Mouse (Mus musculus) embryo, embryonic 10 days (tissue): ENCODE measurements around the gene Hus1.

Experiments used
- DNase-seq: peaks from one replicate; pipeline ENCODE4 v3.0.0-alpha.2; 2015; ENCODE audit warnings: low spot score

Hus1 gene

DNA sequence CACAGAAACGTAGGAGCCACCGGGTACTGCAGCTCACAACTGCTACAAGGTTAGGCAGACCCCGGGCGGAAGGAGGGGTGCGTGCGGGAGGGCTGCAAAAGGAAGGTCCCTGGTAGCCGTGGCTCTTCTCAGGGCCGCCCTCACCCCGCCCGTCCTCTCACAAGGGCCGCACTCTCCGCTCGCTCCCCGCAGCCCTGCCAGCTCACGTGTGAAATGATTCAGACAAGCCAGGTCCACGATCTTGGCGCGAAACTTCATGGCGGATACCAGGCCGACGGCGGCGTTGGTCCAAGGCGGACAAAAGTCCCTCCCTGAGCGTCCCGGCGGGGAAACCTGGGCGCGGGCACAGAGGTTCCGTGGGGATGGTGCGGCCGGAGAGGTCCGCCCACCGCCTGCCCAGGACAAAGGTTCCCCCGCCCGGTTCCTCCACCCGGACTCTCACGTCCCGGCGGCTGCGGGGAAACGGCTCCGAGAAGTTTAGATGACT, at the start of gene Hus1:
TSS of gene Hus1 (minus strand) at position 339 of the 487 bp plus-strand sequence.
- DNase-seq, result peak; percentile 88

DNA sequence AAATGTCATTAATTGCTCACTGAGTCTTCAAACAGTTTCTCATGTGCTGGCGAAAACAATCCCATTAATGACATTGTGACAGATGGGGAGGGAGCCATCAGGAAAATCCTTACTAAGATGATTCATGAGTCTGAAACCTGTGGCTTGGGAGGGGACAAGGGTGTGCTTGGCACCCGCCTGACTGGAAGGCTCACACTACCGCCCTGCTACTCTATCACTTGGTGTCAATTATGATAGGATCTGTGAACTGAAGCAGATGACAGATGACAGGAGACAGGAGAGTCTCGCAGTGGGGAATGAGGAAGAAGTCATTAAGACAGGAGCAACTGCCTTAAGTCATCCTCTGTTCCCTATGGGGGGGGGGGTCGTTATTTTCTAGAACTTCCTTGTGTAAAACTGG, 49.5 kb upstream of the Hus1 start:
- no peak for DNase-seq

DNA sequence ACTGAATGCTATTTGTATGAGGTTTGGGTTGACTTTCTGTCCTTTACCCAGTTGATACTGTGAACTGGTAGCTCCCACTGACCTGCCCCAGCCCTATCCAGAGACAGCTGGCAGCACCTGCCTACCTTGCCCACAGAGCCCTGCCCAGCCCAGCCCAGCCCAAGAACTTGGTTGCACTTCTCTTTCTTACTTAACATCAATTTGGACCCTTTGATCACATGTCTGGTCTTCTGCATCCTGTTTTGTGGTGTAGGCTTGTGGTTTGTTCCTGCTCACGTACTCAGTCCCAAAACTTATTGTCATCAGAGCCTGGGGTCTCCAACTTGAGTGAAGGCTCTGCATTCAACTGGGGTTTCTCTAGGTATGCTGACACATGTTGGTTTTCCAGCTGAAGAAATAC, 49.0 kb upstream of the Hus1 start:
- no peak for DNase-seq

DNA sequence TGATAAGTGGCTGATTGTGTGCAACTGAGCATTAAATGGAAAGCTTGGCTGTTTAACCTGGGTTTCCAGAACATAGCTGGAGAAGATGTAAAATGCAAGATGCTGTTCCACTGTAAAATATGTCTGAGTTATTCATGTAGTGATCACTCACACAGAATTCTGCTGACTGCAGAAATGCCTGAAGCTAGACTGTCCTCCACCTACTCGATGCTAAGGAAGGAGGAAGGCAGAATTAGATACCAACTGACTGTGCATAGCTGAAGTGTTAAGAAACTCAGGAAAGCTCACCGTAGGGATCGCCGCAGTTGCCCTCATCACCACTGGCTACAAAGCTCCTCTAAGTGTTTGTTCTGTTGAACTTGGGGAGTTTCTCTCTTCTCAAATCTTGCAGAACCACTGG, 46.7 kb upstream of the Hus1 start:
- DNase-seq, result no peak

DNA sequence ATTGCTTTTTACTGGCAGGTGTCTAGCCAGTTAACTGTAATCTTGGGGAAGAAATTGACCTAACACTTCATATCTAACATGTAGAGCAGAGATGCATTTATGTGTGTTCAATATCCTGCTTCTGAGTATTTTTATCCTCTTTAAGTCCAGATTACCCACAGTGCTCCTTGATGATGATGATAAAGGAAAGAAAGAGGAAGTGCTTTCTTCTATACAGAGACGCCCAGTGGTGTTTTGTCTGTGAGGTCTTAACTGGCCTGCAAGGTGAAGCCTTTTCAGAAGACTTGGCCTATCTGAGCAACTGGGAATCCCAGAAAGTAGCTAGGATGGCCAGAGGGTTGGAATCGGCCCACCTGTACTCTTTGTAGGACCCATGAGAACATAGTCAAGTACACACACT, 45.9 kb upstream of the Hus1 start:
- no peak for DNase-seq

DNA sequence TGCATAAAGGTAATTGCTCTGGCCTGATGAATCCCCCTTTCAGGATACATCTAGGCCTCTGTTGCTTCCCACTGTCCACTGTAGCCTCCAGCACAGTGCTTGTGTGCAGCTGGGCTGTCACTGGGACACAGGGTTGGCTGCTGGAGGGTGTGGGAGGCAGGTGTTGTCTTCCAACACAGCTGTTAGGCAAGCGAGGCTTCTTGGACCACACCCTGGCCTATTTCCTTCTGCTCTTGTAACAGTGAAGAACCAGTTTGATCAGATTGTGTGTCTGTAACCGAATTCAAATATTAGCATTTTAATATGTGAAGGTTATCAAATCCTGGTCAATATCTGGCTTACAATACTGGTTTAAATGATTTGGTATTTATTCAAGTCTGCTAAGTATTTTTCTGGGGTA, 40.9 kb upstream of the Hus1 start:
- no peak for DNase-seq

DNA sequence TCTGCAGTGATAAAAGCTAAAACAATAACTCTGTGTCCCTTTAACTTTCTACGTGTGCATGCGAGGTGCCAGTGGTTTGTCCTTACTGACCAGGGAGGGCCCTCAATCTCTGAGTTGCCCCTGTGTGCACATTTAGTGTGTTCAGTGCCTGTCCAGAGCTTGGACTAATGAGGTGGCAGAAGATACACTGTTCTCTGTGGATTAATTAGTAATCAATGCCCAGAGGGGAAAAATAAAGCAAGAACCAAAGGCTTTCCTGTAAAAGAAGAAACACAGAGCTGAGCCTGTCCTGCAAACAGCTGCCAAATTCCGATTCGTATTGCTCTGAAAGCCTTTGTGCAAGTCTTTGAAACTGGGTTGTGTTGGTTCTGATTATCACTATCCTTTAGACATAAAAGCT, 39.2 kb upstream of the Hus1 start:
- DNase-seq, result no peak

DNA sequence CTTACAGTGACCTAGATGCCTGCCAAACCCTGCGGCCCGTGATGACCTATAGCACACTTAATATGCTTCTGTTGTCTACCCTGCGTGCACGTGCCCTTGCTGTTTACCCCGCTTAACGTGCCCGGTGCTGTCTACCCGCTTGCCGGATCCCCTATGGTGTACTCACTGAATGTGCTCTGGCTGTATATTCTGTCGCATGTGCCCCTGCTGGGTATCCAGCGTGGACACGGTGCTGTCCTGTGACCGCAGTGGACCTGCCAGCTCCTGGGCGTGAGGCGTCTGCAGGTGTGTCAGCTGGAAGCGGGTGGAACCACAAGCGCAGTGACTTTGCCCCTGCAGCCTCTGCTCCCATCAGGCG, 37.7 kb upstream of the Hus1 start, which contains the start of gene Sun3:
TSS of gene Sun3 (minus strand) at position 289 of the 358 bp plus-strand sequence.
- DNase-seq, result no peak

DNA sequence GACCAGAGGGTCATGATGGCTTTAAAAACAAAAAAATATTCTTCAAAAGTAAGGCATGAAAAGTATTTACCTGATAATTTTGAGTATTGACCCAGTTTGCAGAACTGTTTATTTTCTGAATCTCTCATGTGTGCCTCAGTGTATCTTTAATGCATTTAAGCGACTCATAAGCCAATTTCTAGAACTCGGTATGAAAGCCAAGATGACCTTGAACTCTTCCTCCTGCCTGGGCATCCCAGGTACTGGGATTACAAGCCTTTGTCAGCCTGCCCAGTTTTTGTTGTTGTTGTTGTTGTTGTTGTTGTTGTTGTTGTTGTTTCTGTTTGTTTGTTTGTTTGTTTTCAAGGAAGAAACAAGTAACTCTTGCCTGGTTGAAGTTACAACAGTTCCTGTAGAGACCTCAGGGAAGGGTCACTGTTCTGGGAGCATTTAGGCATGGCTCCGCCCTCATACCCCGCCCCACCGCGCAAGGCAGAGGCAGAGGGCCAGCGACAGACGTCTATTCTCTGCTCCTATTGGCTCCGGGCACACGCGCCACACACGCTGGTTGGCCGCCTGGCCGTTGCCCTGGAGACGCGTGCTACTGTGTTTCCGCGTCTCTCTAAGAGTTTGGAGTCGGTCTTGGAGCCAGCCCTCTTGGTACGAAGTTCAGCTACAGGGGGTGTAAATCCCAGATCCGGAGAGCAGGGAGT, 37.2 kb upstream of the Hus1 start, which contains the start of gene Gm11992:
TSS of gene Gm11992 (plus strand) at position 584 of the 692 bp plus-strand sequence.
- DNase-seq, result peak; percentile 96

DNA sequence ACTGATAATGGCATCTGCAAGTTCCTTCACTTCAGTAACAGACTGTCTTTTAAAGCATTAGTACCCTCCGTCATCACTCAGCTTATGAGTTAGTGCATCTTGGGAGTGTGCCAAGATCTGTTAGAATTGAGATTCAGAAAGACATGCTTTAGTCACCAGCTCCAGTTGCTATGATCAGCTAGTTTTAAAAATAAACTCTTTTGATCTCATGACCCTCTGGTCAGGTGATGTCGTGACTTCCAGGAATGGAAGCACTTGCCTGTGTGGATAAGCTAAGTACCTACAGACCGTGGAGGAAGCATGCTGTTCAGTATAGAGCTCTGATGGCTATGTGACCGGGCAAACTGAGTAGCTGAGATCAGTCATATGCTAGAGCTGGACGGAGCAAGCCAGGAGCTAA, 36.1 kb upstream of the Hus1 start:
- no peak for DNase-seq

DNA sequence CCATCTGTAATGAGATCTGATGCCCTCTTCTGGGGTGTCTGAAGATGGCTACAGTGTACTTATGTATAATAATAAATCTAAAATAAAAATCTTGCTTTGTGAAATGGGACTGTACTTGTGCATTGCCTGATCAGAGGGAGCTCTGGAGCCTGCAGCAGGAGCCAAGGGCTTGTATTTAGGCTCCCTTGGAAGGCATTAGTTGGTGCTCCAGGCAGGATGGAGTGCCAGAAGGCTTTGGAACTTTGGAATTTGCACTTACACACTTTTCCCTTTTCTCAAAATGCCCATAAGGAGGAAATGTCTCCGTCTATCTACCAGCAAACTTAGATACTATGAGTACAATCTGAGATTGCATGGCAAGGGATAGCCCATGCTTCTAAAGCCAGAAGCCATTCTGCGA, 35.6 kb upstream of the Hus1 start:
- DNase-seq, result no peak

DNA sequence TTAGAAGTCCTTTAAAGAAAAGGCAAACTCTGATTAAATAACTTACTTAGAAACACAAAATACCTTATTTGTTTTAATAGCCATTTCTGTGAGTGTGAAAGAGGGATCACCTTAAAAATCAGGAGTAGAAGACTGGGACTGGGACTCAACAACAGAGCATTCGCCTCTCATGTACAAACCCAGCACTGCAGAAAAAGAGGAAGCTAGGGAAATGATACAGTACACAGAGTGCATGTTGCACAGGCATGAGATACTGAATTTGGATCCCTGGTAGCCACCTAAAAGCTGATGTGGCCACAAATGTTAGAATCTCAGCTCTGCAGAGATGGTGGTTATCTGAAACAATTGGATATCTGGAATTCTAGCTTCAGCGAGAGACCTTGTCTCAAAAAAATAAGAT, 20.5 kb upstream of the Hus1 start:
- DNase-seq, result no peak

DNA sequence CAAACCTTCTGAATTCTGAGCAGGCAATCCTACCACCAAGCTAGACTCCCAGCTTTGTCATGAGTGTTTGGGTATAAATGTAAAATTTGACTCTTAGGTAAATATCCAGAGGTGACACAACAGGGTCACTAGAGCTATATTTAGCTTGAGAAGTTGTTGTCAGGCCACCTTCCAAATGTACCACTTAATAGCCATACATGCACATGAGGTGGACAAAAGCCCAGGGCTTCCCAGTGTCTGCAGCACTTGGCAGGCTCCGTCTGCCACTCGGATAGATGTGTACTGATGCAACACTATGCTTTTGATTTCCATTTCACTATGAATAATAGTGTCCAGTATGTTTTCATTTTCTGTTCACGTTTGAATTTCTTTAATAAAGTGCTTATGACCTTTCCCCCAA, 14.2 kb upstream of the Hus1 start:
- DNase-seq, result no peak

DNA sequence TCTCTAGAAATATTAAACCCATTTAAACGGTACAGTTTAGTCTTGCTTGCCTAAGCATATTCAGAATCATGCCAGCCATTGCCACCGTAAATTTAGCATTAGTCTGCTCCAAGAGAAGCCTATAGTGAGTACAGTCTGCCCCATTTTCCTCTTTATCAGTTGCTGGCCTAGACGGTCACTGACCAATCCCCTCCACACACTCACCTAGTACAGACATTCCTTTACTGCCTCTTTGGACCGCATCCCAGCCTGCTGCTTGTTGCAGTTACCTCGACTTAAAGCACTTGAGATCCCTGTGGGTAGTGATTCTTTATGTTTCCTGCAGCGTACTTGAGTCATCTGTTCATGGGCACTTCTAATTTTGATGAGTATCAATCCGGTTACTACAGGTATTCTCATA, 13.8 kb upstream of the Hus1 start:
- DNase-seq, result no peak

DNA sequence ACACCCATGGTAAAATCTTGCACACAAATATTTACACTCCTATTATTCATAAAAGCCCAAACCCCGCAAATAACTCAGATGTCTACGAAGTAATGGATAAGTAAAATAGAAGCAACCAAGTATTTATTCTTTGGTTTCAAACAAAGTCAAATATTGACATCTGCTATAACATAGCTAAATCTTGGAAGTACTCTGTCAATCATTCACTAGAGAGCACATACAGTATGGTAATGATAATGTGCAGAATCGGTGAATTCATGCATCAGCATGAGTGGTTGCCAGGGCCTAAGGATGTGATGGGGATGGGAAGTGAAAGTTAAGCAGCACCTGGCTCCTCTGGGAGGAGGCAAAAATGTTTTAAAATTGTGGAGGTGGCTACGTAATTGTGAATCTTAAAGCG, 9.2 kb upstream of the Hus1 start:
- DNase-seq, result no peak

DNA sequence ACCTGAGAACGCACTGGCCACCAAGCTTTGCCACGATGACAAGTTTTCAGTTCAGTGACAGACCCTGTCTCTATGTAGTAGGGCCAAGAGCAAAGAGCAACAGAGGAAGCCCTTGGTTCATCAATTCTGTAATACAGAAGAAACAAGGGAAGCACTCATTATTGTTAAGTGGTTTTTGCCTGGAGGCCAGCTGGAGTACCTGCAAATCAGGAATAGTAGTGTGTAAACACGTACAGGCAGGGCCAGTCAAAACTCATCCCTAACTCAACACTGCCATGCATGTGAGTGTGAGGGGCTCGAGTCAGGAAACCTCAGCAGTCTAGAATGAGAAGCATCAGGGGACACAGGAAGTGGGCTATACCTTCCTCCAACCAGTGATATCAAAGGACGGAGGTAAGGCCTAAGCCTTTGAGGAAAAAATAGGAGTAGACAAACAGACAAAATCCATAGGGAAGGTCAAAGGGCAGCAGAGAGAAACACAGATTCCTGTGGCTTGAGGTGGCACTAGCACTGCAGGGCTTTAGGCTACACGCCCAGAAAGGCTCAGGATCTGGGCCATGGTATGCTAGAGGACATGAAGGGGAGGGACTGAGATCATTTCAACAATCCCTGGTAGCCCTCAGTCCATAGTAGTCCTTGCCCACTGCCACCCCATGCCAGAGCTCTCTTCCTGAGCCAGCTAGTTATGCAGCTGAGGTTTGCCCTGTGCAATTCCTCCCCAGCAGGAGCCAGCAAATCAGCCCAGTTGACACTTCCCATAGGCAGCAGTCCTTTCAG, 7.7 kb upstream of the Hus1 start:
- no peak for DNase-seq

DNA sequence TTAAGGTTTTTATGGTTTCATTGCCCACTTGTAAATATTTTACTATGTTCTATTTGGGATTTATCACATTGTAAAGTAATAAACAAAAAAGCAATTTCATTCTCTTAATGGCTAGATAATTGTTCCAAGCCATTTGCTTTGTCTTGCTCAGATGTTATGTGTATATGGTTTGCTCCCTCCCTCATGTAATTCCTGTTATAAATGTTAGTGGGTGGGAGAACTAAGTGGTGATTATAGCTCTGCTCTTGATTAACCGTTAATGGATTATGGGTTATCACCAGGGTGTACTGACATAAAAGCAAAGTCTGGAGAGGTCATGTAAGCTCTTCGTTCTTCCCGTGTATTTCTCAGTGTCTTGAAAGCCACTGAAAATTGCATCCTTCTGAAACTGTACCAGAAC, 3.7 kb upstream of the Hus1 start:
- DNase-seq, result no peak

DNA sequence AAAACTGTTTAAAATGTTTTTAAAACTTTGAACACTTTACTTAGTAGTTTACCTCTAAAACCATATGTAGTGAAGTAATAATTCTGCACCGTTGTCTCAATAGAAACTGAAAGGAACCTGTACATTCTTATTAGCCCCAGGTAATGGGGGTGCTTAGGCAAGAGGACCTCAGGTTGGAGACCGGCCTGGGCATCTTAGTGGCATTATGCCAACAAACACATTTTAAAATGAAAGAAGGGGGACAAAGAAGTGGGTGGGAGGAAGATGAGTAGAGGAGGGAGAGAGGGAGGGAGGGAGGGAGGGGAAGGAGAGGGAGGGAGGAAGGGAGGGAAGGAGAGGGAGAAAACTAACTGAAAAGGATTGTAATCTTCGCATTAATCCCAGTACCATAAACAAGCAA, 357 bp upstream of the Hus1 start:
- DNase-seq, result peak; percentile 31

DNA sequence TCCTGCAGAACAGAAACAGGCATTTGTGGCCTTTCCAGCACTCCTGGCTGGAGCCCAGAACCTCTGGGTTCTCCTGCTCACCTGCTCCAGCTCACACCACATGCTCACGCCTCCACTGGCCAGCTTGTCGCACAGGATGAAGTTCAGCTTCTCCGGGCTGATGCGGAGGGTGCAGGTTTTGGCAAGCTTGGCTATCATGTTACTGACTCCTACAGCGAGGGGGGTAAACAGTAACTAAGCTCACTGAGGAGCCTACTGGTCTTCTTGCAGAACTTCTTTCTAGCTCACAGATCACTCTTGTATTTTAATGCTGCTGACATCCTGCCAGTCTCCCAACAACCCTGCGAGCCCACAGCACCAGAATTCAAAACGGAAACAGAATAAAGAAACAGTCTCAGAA, 575 bp downstream of the Hus1 start:
- DNase-seq, result peak; percentile 70

DNA sequence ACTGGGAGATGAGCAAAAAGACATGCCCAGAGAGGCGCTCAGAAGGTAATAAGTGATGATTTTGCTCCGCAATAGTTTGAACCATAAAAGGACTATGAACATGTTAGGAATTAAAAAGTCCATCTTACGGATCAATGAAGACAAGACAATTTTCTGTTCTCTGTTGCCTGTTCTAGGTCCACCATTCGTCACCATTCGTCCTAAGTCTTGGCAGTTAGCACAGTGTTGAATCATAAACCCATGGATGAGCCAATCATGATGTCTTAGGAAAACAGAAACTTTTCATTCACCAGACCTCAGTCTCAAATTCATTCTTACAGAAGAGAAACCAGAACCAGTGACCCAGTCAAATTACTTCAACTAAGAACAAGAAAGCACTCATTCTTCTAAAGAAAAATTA, 2.2 kb downstream of the Hus1 start:
- DNase-seq, result no peak

DNA sequence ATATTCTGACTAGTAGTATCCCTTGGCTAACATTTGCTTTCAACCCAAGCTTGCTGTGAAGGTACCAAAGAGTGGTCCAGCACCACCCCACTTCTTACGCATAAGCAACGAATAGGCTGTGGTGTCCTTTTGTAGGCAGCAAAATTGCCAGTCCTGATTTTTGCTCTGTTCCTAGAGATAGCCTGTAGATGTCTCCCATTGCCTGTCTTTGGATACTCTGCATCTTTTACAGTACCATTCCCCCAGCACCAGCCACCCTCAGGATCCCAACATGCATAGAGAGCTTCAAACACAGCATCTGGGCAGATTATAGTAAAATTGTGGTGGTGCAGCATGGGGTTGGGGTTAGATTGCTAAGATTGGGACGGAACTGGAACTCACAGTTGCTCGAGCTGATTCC, 22.9 kb downstream of the Hus1 start:
- DNase-seq, result no peak

DNA sequence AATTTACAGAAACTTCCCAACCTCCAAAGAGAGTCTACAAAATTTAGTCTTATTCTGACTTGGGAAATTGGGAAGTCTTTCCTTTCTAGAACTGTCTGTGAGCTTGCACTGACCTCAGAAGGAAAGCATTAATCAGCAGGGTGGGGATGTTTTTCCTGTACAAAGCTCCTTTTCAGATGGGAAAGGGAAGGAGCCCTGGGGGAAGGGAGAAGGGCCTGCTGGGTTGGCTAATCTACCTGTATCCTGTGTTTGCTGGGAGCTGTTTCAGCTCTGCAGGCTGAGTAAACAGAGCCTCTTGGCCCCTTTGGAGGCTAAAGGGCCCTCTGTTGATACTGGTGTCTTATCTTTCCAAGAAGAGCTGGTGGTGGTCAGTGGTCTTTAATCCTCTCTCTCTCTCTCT, 24.9 kb downstream of the Hus1 start:
- DNase-seq, result peak; percentile 22

DNA sequence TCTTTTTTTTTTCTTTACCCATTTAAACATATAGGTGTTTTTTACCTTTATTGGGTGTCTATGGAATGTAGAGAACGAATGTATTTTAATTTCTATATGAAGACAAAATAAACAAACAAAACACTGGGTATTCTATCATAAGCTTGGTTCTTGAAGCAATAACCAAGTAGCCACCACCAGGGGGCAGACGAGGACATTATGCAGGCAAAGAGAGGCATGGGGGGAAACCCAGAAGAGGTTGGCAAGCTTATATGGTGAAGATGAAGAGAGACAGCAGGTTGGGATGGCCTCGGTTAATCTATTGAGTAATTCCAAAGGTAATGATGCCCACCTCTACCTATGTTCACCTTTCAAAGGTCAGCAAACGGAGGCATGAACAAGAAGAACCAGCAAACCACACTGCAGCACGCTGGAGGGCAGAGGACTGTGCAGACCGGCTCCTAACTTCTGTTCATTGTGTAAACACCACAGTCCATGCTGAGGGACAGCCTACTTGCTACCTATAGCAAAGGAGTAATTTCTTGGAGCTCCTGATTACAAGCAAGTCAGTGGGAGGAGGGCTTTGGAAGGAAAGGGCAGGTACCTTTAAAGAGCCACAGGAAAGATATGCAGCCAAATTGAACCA, 27.6 kb downstream of the Hus1 start:
- DNase-seq, result peak; percentile 88
